Mouse (Mus musculus): ENCODE results near the gene Rock2. TPM values are rescaled to one million over a fixed set of nuclear protein-coding genes. Genes with fewer than 3 reads are reported as not detected.

Rock2 gene
- polyA plus RNA-seq, 1 experiment = 24.1 TPM

GRCm38 (mm10) chr12:16927889-16928288 lies 33.2 kb downstream of the Rock2 start:
- 83% methylated on average over 2 of the region's 2 CpGs for WGBS
- Histone ChIP-seq H3K4me3 (replicated peaks; ENCODE audit: control insufficient read depth, low read depth, low read length) (no peak overlapping the region), H3K4me1 (ENCODE audit: control insufficient read depth, insufficient read depth, low read length) (no peaks in the 10 kb centered on the region; the same call in 1 of the 2 replicates), H3K27ac (ENCODE audit: control insufficient read depth, insufficient read depth, low read depth, low read length, poor library complexity) (no peak overlapping the region)
- TF ChIP-seq CTCF (IDR thresholded peaks at IDR 0.05; ENCODE audit: control insufficient read depth, insufficient read depth, low read length) = no peak
- no peak for TF ChIP-seq POLR2A (IDR thresholded peaks at IDR 0.05; ENCODE audit: borderline replicate concordance, control insufficient read depth, low read depth, low read length)

GRCm38 (mm10) chr12:16934423-16934822 lies 39.7 kb downstream of the Rock2 start:
- TF ChIP-seq CTCF (IDR thresholded peaks at IDR 0.05; ENCODE audit: control insufficient read depth, insufficient read depth, low read length) (no peak), POLR2A (IDR thresholded peaks at IDR 0.05; ENCODE audit: borderline replicate concordance, control insufficient read depth, low read depth, low read length) (no peak)
- 22% methylated on average over 1 of the region's 1 CpGs for WGBS
- Histone ChIP-seq H3K4me1 (ENCODE audit: control insufficient read depth, insufficient read depth, low read length) (no peaks in the 10 kb centered on the region), H3K4me3 (replicated peaks; ENCODE audit: control insufficient read depth, low read depth, low read length) (no peak overlapping the region), H3K27ac (ENCODE audit: control insufficient read depth, insufficient read depth, low read depth, low read length, poor library complexity) (no peak overlapping the region)

- no peaks in the 10 kb centered on the region for H3K4me1 ChIP-seq (ENCODE audit: control insufficient read depth, insufficient read depth, low read length)
- 62% methylated on average over 3 of the region's 3 CpGs for WGBS
- no peak for TF ChIP-seq POLR2A (IDR thresholded peaks at IDR 0.05; ENCODE audit: borderline replicate concordance, control insufficient read depth, low read depth, low read length)
- no peak for TF ChIP-seq CTCF (IDR thresholded peaks at IDR 0.05; ENCODE audit: control insufficient read depth, insufficient read depth, low read length)
- H3K27ac ChIP-seq (ENCODE audit: control insufficient read depth, insufficient read depth, low read depth, low read length, poor library complexity) = no peak overlapping the region
- no peak overlapping the region for H3K4me3 ChIP-seq (replicated peaks; ENCODE audit: control insufficient read depth, low read depth, low read length)
Measured at GRCm38 (mm10) chr12:16941976-16942375, 47.3 kb downstream of the Rock2 start.

- Histone ChIP-seq H3K4me1 (ENCODE audit: control insufficient read depth, insufficient read depth, low read length) (no peaks in the 10 kb centered on the region), H3K27ac (ENCODE audit: control insufficient read depth, insufficient read depth, low read depth, low read length, poor library complexity) (no peak overlapping the region), H3K4me3 (replicated peaks; ENCODE audit: control insufficient read depth, low read depth, low read length) (no peak overlapping the region)
- TF ChIP-seq CTCF (IDR thresholded peaks at IDR 0.05; ENCODE audit: control insufficient read depth, insufficient read depth, low read length) = no peak
- WGBS = 77% methylated on average over 6 of the region's 6 CpGs
Measured at GRCm38 (mm10) chr12:16948239-16948638, 53.5 kb downstream of the Rock2 start.

- WGBS = 80% methylated on average over 1 of the region's 1 CpGs
- TF ChIP-seq CTCF (IDR thresholded peaks at IDR 0.05; ENCODE audit: control insufficient read depth, insufficient read depth, low read length) (peak; percentile 17; the same call in 1 of the 2 replicates), POLR2A (IDR thresholded peaks at IDR 0.05; ENCODE audit: borderline replicate concordance, control insufficient read depth, low read depth, low read length) (no peak)
- Histone ChIP-seq H3K27ac (ENCODE audit: control insufficient read depth, insufficient read depth, low read depth, low read length, poor library complexity) (no peak overlapping the region), H3K4me1 (ENCODE audit: control insufficient read depth, insufficient read depth, low read length) (no peaks in the 10 kb centered on the region), H3K4me3 (replicated peaks; ENCODE audit: control insufficient read depth, low read depth, low read length) (no peak overlapping the region)
Measured at GRCm38 (mm10) chr12:16958851-16959250, 64.2 kb downstream of the Rock2 start.

- H3K4me1 ChIP-seq (ENCODE audit: control insufficient read depth, insufficient read depth, low read length) = no peaks in the 10 kb centered on the region; the same call in 1 of the 2 replicates
- 87% methylated on average over 2 of the region's 2 CpGs for WGBS
- no peak overlapping the region for H3K27ac ChIP-seq (ENCODE audit: control insufficient read depth, insufficient read depth, low read depth, low read length, poor library complexity)
- no peak overlapping the region for H3K4me3 ChIP-seq (replicated peaks; ENCODE audit: control insufficient read depth, low read depth, low read length)
- no peak for TF ChIP-seq POLR2A (IDR thresholded peaks at IDR 0.05; ENCODE audit: borderline replicate concordance, control insufficient read depth, low read depth, low read length)
- no peak for TF ChIP-seq CTCF (IDR thresholded peaks at IDR 0.05; ENCODE audit: control insufficient read depth, insufficient read depth, low read length)
Measured at GRCm38 (mm10) chr12:16963354-16963753, 68.7 kb downstream of the Rock2 start.

- H3K4me3 ChIP-seq (replicated peaks; ENCODE audit: control insufficient read depth, low read depth, low read length) = no peak overlapping the region
- H3K27ac ChIP-seq (ENCODE audit: control insufficient read depth, insufficient read depth, low read depth, low read length, poor library complexity) = no peak overlapping the region
- no peaks in the 10 kb centered on the region; the same call in 1 of the 2 replicates for H3K4me1 ChIP-seq (ENCODE audit: control insufficient read depth, insufficient read depth, low read length)
- 93% methylated on average over 2 of the region's 2 CpGs for WGBS
- TF ChIP-seq CTCF (IDR thresholded peaks at IDR 0.05; ENCODE audit: control insufficient read depth, insufficient read depth, low read length) (no peak), POLR2A (IDR thresholded peaks at IDR 0.05; ENCODE audit: borderline replicate concordance, control insufficient read depth, low read depth, low read length) (no peak)
Measured at GRCm38 (mm10) chr12:16966811-16967210, 72.1 kb downstream of the Rock2 start.

GRCm38 (mm10) chr12:16977120-16977519 lies 82.4 kb downstream of the Rock2 start:
- TF ChIP-seq POLR2A (IDR thresholded peaks at IDR 0.05; ENCODE audit: borderline replicate concordance, control insufficient read depth, low read depth, low read length) (no peak), CTCF (IDR thresholded peaks at IDR 0.05; ENCODE audit: control insufficient read depth, insufficient read depth, low read length) (no peak)
- Histone ChIP-seq H3K27ac (ENCODE audit: control insufficient read depth, insufficient read depth, low read depth, low read length, poor library complexity) (no peak overlapping the region), H3K4me3 (replicated peaks; ENCODE audit: control insufficient read depth, low read depth, low read length) (no peak overlapping the region), H3K4me1 (ENCODE audit: control insufficient read depth, insufficient read depth, low read length) (no peaks in the 10 kb centered on the region)

- 91% methylated on average over 1 of the region's 1 CpGs for WGBS
Measured at GRCm38 (mm10) chr12:16985778-16986177, 91.1 kb downstream of the Rock2 start.

More at GRCm38 (mm10) chr12:16985778-16986177, 91.1 kb downstream of the Rock2 start:
- TF ChIP-seq CTCF (IDR thresholded peaks at IDR 0.05; ENCODE audit: control insufficient read depth, insufficient read depth, low read length) = peak; percentile 19; the same call in 1 of the 2 replicates
- TF ChIP-seq POLR2A (IDR thresholded peaks at IDR 0.05; ENCODE audit: borderline replicate concordance, control insufficient read depth, low read depth, low read length) = no peak
- H3K27ac ChIP-seq (ENCODE audit: control insufficient read depth, insufficient read depth, low read depth, low read length, poor library complexity) = no peak overlapping the region
- H3K4me1 ChIP-seq (ENCODE audit: control insufficient read depth, insufficient read depth, low read length) = no peaks in the 10 kb centered on the region
- no peak overlapping the region for H3K4me3 ChIP-seq (replicated peaks; ENCODE audit: control insufficient read depth, low read depth, low read length)

Measured in bone marrow, adult 2 months (tissue).